Mouse (Mus musculus) midbrain, embryonic 10.5 days (tissue): ENCODE results near the gene Vipr1. TPM values are rescaled to one million over a fixed set of nuclear protein-coding genes. Genes with fewer than 3 reads are reported as not detected.
"Not testable (repeated sequence)": the region's sequence is repeated elsewhere in the genome, so short reads cannot be mapped to it uniquely, and the experiment has no call there.

ENCODE experiments used
- DNase-seq: peaks from one replicate; pipeline ENCODE4 v3.0.0-alpha.2; 2017; ENCODE audit warnings: low spot score
- H3K27ac ChIP-seq: fragments of 300-500 bp; sonication (generic); replicated peaks from 2 replicates; pipeline ENCODE4 v1.5.1; 2016; ENCODE audit warnings: mild to moderate bottlenecking
- H3K27me3 ChIP-seq: fragments of 300-500 bp; sonication (generic); 2 replicates; pipeline ENCODE4 v1.6.1; 2016; ENCODE audit warnings: low read depth, mild to moderate bottlenecking; ENCODE audit not compliant: poor library complexity, severe bottlenecking
- H3K36me3 ChIP-seq: fragments of 300-500 bp; sonication (generic); 2 replicates; pipeline ENCODE4 v1.6.1; 2016; ENCODE audit warnings: mild to moderate bottlenecking, moderate library complexity
- H3K4me1 ChIP-seq: fragments of 300-500 bp; sonication (generic); 2 replicates; pipeline ENCODE4 v1.6.1; 2016
- H3K4me3 ChIP-seq: fragments of 300-500 bp; sonication (generic); 2 replicates; pipeline ENCODE4 v1.5.1; 2016; ENCODE audit warnings: mild to moderate bottlenecking, moderate library complexity
- H3K9me3 ChIP-seq: fragments of 300-500 bp; sonication (generic); replicated peaks from 2 replicates; pipeline ENCODE4 v1.6.1; 2016; ENCODE audit warnings: mild to moderate bottlenecking
- WGBS: fragments of 180-500 bp; shearing (Covaris S2); methylation state at CpG from one replicate; pipeline ENCODE4 v1.1.7; 2016; 5-methylcytosine and 5-hydroxymethylcytosine counted together
- polyA plus RNA-seq: library from polyadenylated mRNA; unstranded; fragments of >200 nt; fragmentation: Nextera tagmentation; extraction: Ambion mirVana; gene quantifications from 2 replicates; pipeline ENCODE4 v1.2.1, GENCODE M21; 2016

Vipr1 gene
- 0.35 and 0.80 TPM in 2 replicates for polyA plus RNA-seq

DNA sequence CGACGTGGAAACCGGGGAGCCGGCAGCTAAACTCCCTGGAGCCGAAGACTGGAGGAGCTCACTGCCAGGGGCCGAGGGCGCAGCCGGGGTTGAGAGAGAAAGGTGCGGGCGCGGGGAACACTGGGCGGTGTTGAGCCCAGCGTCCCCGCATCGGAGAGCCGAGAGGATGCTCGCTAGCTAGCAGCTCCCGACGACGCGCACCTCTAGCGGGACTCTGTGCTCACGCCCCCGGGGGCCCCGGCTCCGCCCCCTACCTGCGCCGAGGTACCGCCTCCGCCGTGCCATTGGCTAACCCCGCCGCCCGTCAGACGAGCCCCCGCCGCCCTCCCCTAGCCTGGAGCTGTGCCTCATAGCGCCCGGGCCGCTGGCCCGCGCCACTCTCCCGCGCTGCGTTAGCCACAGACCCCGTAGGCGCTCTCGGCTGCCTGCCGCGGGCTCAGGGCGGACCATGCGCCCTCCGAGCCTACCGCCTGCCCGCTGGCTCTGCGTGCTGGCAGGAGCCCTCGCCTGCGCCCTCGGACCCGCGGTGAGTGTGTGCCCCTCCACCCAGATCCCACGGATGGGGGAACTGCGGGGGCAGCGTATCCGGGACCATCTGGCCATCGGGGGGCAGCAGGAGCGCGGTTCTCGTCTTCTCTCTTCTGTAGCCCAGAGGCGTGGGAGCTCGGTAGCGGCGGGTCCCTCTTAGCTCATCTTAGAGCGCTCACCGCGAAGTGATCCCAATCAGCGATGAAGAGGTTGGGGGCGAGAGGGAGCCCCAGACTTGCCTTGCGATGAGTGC is at the start of gene Vipr1:
Gene Vipr1 (plus strand): TSS at position 316 of the 781 bp plus-strand sequence.
- peak within 1 kb of the TSS; percentile 78 for H3K27ac ChIP-seq
- peaks cover 88% of the 10 kb centered on the region for H3K27me3 ChIP-seq

DNA sequence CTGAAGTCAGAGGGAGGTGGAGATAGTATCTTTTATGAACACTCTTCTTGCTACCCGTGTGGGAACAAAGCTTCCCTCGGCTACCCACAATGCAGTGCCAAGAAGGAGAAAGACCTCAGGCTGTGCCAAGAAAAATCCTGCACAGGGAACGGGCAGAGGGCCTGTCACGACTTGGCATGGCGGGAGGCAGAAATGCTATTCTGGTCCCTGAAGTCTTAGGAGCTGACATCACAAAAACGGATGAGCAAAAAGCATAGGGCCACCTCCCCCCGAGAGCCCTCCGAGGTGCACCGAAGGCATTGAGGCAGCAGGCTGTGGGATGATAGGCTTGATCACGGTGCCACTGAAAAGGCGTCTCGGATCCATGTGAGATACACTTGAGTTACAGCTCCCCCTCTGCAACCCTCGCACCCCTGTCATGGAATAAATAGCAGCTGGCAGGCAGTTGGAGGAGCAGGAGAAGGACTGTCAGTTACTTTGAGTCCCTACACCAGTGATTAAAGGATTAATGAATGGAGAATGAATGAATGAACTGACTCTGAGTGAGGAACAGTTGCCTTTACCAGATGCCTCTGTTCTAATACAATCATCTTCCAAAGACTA is 49.5 kb upstream of the Vipr1 start:
- WGBS: 84% methylated on average over 13 of the region's 13 CpGs
- DNase-seq: no peak
- Histone ChIP-seq H3K4me1 (no peaks in the 10 kb centered on the region), H3K9me3 (peaks cover 9% of the 10 kb centered on the region; the same call in 1 of the 2 replicates), H3K27me3 (no peaks in the 10 kb centered on the region), H3K4me3 (no peak overlapping the region), H3K36me3 (no peaks in the 10 kb centered on the region), H3K27ac (no peak overlapping the region)

More for the DNA sequence above, at the start of gene Vipr1:
- Histone ChIP-seq H3K4me3 (peak within 1 kb of the TSS; percentile 64), H3K4me1 (peaks cover 24% of the 10 kb centered on the region), H3K36me3 (no peaks in the 10 kb centered on the region), H3K9me3 (no peaks in the 10 kb centered on the region)
- peak; percentile 82 for DNase-seq
- WGBS: under 1% methylated on average over 79 of the region's 79 CpGs

DNA sequence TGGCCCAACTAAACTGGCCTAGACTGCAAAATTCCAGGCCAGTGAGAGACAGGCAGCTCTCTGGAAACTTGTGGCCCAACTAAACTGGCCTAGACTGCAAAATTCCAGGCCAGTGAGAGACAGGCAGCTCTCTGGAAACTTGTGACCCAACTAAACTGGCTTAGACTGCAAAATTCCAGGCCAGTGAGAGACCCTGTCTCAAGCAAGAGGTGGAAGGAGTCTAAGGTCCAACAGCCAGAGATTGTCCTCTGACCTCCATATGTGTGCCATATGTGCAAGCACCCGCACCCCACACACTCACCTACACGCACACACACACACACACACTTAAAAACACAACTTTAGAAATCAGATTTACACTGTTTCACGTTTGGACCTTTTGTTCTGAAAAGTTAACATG is 48.7 kb upstream of the Vipr1 start:
- H3K27ac ChIP-seq, H3K27me3 ChIP-seq, H3K4me1 ChIP-seq, DNase-seq, H3K4me3 ChIP-seq, H3K9me3 ChIP-seq, H3K36me3 ChIP-seq: not testable (repeated sequence)
- WGBS: 84% methylated on average over 3 of the region's 3 CpGs

GRCm38 (mm10) chr9:121594771-121595170 is 47.7 kb upstream of the Vipr1 start:
- 76% methylated on average over 4 of the region's 4 CpGs for WGBS
- H3K9me3 ChIP-seq: no peaks in the 10 kb centered on the region
- H3K27ac ChIP-seq: no peak overlapping the region
- DNase-seq: no peak
- H3K36me3 ChIP-seq: no peaks in the 10 kb centered on the region
- no peaks in the 10 kb centered on the region for H3K4me1 ChIP-seq
- H3K27me3 ChIP-seq: no peaks in the 10 kb centered on the region
- H3K4me3 ChIP-seq: no peak overlapping the region

DNA sequence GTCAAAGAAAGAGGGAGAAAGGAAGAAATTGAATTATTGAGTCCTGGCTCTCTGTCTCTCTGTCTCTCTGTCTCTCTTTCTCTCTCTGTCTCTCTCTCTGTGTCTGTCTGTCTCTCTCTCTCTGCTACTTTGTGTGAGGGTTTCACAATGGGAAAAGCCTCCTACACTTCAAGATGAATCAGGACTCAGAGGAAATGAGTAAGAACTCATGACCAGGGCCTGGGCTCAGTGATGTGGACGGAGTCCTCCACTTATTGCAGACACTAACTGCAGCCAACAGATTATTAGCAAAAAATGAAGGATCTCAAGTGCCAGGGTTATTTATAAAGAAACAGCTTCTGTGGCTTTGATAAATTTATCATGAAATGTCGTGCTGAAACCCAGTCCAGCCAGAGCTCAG is 44.4 kb upstream of the Vipr1 start:
- no peak for DNase-seq
- WGBS: 84% methylated on average over 2 of the region's 2 CpGs
- Histone ChIP-seq H3K27ac (no peak overlapping the region), H3K36me3 (no peaks in the 10 kb centered on the region), H3K4me1 (peaks cover 16% of the 10 kb centered on the region), H3K4me3 (no peak overlapping the region), H3K27me3 (no peaks in the 10 kb centered on the region), H3K9me3 (no peaks in the 10 kb centered on the region)

GRCm38 (mm10) chr9:121599551-121599950 is 43.0 kb upstream of the Vipr1 start:
- H3K4me1 ChIP-seq: peaks cover 16% of the 10 kb centered on the region
- no peaks in the 10 kb centered on the region for H3K9me3 ChIP-seq
- H3K36me3 ChIP-seq: no peaks in the 10 kb centered on the region
- 85% methylated on average over 6 of the region's 6 CpGs for WGBS
- no peak for DNase-seq
- no peak overlapping the region for H3K4me3 ChIP-seq
- no peak overlapping the region for H3K27ac ChIP-seq
- H3K27me3 ChIP-seq: no peaks in the 10 kb centered on the region

DNA sequence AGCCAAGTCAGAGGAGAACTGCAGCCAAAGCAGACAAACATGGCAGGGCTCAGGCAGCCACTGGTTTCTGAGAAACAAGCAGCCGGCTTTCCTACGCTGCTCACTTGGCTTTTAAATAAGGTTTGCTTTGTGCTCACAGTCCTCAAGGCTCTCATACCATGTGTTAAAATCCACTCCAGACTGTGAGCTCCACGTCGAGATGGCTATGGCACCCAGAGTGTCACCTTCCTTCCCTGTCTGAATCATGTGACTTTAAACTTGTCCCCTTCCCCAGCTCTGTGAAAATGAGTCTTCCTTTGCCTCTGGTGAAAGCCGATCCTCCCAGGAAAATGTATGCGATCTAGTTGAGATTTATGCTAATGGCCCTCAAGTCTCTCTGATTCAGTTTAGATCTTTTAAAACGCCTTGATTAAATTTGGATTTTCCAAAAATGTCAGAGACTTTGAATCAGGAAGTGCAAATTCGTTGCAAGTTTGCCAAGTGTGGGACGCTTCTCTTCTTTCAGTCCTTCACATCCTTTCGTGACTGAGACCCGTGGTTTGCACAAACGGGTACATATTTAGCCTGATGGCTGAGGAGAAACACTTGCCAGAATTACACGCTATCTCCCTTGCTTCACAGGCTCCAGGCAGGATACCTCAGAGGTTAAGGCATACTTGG is 42.2 kb upstream of the Vipr1 start:
- WGBS: 69% methylated on average over 13 of the region's 13 CpGs
- DNase-seq: no peak
- no peaks in the 10 kb centered on the region for H3K27me3 ChIP-seq

GRCm38 (mm10) chr9:121600861-121601427 is 41.6 kb upstream of the Vipr1 start:
- H3K27ac ChIP-seq: no peak overlapping the region; the same call in 1 of the 2 replicates
- H3K36me3 ChIP-seq: no peaks in the 10 kb centered on the region
- H3K4me1 ChIP-seq: peaks cover 16% of the 10 kb centered on the region
- DNase-seq: no peak
- WGBS: 45% methylated on average over 6 of the region's 6 CpGs
- H3K9me3 ChIP-seq: no peaks in the 10 kb centered on the region
- no peaks in the 10 kb centered on the region for H3K27me3 ChIP-seq
- H3K4me3 ChIP-seq: no peak overlapping the region

More for the DNA sequence above, 42.2 kb upstream of the Vipr1 start:
- Histone ChIP-seq H3K36me3 (no peaks in the 10 kb centered on the region), H3K4me1 (peaks cover 16% of the 10 kb centered on the region), H3K27ac (no peak overlapping the region), H3K4me3 (no peak overlapping the region), H3K9me3 (no peaks in the 10 kb centered on the region)

- 0 out of 2 replicates have a peak overlapping the region, but pooled peaks have one; percentile 23 for H3K27ac ChIP-seq
- H3K36me3 ChIP-seq: no peaks in the 10 kb centered on the region
- no peak for DNase-seq
- H3K27me3 ChIP-seq: no peaks in the 10 kb centered on the region
- 88% methylated on average over 2 of the region's 2 CpGs for WGBS
- no peaks in the 10 kb centered on the region for H3K9me3 ChIP-seq
- H3K4me1 ChIP-seq: peaks cover 16% of the 10 kb centered on the region
- H3K4me3 ChIP-seq: no peak overlapping the region
Observed at GRCm38 (mm10) chr9:121602381-121602780, 40.1 kb upstream of the Vipr1 start.

- Histone ChIP-seq H3K9me3 (no peaks in the 10 kb centered on the region), H3K4me3 (no peak overlapping the region), H3K36me3 (no peaks in the 10 kb centered on the region), H3K4me1 (peaks cover 8% of the 10 kb centered on the region), H3K27me3 (no peaks in the 10 kb centered on the region), H3K27ac (no peak overlapping the region)
- peak; percentile 83 for DNase-seq
- WGBS: 57% methylated on average over 12 of the region's 12 CpGs
Observed at GRCm38 (mm10) chr9:121605414-121606278, 36.9 kb upstream of the Vipr1 start.

- no peak for DNase-seq
- H3K27me3 ChIP-seq: no peaks in the 10 kb centered on the region
- whole genome bisulfite sequencing: 61% methylated on average over 1 of the region's 1 CpGs
- no peaks in the 10 kb centered on the region for H3K4me1 ChIP-seq
- no peaks in the 10 kb centered on the region for H3K9me3 ChIP-seq
- no peak overlapping the region for H3K4me3 ChIP-seq
- no peaks in the 10 kb centered on the region for H3K36me3 ChIP-seq
- no peak overlapping the region for H3K27ac ChIP-seq
Observed at GRCm38 (mm10) chr9:121606498-121607096, 35.9 kb upstream of the Vipr1 start.

DNA sequence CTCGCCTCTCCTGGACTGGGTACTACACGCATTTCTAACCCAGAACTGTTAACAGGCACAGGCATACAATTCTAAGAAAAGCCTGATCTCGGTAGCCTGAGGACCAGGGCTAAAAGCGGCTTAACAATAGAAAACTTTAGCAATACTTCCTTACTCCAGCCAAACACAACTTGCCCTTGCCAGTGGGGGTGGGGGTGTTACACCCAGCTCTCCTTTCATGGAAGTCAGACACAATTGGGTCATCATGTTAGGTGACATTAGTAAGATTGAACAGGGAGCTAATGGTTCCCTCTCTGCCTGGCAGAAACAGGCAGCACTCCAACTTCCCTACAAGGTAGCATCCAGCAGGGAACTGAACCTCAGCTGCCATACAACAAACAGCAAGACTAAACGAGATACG is 33.1 kb upstream of the Vipr1 start:
- Histone ChIP-seq H3K36me3 (no peaks in the 10 kb centered on the region), H3K9me3 (no peaks in the 10 kb centered on the region), H3K27me3 (no peaks in the 10 kb centered on the region), H3K27ac (no peak overlapping the region), H3K4me1 (no peaks in the 10 kb centered on the region), H3K4me3 (no peak overlapping the region)
- WGBS: 86% methylated on average over 6 of the region's 6 CpGs
- no peak for DNase-seq
